Mouse (Mus musculus): ENCODE data around the gene Lgals12.

Lgals12 gene

DNA sequence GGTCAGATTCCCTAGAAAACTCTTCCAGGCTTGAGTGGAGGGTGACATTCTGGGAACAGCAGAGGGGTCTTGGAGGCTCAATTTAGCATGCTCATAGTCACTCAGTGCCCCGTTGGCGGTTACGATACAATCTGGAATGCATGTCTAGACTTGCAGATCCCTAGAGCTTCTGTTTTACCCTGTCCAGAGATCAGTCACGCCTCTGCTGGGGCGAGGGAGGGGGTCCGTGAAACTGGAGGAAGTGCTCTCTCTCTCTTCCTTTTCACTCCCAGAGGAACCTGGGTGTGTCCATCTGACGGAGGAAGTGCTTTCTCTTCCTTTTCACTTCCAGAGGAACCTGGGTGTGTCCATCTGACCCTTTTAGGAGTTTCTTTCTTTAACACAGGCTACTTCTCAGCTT, 23.9 kb downstream of the Lgals12 start:
- no peak for DNase-seq (ENCODE audit: low spot score)

DNA sequence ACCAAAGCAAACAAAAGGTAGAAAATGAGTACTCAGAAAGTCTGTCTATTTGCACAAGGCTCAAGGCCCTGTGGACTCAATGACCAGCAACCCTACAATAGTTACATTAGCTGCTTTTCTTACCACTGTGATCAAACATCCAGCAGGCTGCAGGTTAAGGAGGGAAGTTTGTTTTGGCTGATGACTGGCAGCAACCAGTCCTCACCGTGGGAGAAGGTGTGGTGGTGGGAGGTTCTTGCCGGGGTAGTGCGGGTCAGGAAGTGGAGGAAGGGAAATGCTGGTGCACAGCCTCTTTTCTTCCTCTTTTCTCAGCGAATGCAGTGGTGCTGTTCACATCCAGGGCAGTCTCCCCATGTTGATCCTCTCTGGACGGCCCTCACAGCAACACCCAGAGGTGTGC, 26.0 kb downstream of the Lgals12 start:
- no peak for DNase-seq (ENCODE audit: low spot score)

DNA sequence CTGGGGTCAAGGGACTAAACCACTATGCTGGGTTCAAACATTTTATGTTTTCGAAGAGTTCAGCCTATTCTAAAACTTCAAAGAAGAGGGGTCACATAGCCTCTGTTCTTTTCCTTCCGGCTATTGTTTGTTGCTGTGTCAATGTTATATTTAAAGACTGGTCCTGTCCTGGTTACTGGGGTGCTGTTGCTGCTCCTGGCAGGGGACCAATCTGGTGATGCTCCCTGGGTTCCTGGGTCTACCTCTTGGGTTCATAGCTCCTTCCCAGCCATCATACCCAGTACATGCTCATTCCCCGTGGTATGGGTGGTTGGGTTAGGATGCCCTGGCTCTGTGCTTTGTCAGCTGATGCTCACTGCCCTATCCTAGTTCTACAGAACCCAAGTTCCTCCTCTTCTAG, 29.3 kb downstream of the Lgals12 start:
- no peak for DNase-seq (ENCODE audit: low spot score)

DNA sequence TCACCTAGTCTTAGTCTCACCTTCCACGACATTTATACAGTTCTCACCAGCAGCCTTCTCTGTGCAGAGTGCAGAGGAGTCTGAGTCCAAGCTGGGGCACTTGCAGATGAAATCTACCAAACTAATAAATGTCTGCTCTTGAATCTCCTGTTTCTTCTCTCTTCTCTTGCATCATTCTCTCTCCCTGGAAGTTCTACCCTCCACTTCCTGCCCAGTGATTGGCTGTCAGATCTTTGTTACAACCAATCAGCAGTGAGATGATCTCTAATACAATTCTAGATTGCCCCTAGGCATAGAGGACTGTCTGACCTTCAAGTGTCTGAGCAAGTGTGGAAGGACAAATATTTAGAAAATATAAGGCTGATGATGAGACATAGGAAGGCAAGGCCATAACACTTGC, 30.8 kb downstream of the Lgals12 start:
- DNase-seq (ENCODE audit: low spot score), result no peak

DNA sequence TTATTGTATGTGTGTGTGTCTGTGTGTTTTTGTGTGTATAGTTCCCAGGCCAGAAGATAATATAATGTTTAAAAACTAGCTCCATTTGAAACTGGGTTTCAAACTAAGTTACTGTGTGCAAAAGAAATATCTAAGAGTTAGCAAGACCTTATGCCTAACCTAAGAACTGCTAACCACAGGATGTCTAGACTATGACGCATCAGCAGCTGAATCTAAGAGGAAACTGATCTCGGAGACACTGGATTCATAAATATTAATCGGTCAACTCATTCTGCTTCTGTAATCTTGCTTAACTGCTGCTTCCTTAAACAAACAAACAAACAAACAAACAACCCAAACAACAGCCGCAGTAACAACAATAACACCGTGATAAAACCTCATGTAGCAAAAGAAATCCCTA, 37.3 kb downstream of the Lgals12 start:
- DNase-seq (ENCODE audit: low spot score), result no peak

DNA sequence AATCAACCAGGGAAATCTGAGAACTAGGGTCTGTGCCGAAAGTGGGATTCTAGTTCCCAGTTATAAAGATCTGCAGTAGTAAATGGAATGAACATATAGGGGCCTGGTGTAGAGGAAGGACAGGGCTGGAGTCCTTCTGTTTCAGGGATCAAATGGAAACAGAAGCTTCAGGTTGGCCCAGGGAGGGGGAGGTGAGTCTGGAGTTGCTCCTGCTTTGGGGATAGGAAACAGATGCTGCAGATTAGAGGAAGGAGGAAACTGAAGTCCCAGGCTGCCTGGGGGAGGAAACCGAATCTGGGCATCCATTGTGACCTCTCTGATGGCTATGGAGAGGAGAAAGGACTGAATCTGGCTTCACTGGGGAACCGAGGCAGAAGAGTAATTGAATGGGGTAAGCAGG, 38.6 kb downstream of the Lgals12 start:
- no peak for DNase-seq (ENCODE audit: low spot score)

DNA sequence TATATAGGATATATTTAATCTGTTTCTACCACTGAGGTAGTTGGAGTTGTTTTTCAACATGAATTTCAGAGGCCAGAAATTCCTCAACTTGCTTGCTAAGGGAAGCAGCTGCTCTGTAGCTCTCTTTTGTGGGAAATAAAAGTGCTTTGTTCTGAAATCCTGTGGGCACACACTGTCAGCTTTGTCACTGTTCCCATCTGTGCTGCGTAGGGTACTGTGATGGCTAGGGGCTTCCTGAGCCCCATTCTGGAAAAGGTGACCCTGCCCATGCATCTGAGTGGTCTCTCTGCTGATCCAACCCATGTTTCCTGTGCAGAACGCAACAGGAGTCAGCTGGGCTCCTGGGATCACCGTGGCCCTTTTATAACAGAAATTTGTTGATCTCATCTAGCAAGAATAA, 40.2 kb downstream of the Lgals12 start:
- DNase-seq (ENCODE audit: low spot score), result no peak

DNA sequence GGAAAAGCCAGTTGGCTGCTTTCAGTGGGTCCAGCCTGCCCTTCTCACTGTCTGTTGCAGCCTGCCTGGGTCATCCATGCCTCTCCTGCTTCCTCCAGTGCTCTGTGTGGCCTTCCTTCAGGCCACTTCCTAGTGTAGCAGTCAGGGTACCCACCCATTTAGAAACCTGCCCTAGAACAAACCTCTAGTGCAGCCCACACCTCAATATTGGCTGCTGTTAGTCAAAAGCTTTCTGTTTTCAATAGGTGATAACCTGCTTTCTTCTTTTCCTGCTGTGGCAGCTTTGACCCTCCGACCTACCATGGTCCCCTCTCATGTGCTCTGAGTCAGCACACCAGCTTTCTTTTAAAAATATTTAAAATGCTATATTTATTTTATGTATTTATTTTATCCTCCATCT, 42.5 kb downstream of the Lgals12 start:
- no peak for DNase-seq (ENCODE audit: low spot score)

DNA sequence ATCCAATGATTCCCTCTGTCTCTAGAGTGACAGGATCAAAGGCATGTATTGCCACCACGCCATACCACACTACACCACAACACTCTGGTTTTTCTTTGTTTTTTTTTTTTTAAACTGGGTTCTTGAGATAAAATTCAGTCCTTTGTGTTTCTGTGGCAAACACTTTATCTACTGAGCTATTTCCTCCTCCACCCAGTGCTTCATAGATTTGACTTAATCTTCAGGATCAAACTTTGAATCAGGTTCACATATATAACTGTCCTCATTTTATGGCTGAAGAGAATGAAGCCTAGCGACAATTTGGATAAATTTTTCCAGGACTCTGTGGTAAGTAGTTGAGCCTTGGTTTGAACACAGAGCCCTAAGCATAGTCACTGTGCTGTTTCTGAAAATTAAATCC, 43.3 kb downstream of the Lgals12 start:
- no peak for DNase-seq (ENCODE audit: low spot score)

DNA sequence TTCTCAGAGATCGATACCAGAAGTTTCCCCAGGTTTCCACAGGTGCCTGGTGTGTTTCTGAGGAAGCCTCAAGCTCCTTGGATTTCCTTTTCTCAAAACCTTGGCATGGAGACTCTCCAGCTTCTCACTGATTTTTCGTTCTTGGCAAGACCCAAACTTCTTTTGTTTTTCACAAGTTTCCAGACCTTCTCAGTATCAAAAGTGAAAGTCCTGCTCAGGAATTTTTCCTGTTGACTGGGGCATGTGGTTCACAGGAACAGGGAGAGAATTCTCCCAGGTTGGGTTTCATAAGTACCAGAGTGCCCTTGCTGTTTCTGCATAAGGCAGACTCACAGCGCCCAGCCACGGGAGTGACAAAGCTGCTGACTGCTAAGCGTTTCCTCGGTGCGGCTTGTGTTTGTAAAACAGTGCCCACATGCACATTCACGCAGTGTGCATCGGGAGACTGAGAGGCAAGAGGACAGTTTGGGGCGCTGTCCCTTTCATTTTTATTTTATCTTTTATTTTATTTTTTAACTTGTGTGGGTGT, 44.3 kb downstream of the Lgals12 start:
- no peak for DNase-seq (ENCODE audit: low spot score)

DNA sequence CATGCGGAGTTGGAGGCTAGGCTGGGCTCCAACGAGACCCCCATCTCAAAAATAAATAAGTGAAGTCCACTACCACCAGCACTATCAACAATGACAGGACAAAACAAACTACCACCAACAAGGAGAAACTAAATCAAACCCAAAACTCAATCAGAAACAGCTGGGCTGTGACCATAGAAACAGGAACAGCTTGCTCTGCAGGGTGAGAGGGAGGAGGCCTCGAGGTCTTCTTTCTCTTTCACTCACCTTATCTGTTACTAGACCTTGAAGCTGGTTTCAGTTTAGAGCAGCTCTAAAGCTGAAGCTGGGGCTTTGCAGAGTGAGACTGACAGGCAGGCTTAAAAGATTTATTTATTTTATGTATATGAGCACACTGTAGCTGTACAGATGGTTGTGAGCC, 45.5 kb downstream of the Lgals12 start:
- no peak for DNase-seq (ENCODE audit: low spot score)

DNA sequence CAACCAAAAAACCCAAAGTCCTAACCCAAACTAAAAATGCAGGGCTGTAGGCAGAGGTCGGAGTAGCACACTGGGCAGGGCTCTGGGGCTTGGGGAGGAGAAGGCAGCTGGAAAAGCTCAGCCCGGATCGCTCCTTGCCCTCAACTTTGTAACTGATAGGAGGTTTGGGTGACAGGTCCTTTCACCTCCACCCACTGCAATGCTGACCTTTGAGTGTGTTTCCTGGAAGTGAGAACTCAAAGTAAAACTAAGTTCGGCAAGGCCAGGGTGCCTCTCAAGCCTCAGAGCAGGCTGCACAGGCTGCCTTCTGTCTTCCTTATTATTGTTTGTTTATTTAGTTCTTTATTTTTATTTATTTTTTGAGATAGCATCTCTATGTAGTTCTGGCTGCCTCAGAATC, 47.0 kb downstream of the Lgals12 start:
- no peak for DNase-seq (ENCODE audit: low spot score)

DNA sequence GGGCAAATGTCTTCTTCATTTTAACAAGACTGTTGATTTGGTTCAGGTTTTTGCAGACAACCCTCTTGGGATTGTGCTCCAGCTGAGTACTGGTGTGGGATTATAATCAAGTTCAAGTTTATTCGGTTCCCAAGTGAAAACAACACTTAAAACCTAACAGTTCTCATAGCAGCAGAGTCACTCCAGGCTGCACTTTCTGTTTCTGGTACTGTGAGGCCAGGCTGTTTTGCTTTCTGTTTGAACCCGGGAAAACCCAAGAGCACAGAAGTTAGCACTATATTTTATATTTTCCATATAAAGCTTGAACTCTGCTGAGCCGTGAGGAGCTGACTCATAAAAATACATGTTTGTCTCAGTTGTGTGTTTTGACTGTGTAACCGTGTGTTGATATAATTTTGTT, 48.3 kb downstream of the Lgals12 start:
- no peak for DNase-seq (ENCODE audit: low spot score)

DNA sequence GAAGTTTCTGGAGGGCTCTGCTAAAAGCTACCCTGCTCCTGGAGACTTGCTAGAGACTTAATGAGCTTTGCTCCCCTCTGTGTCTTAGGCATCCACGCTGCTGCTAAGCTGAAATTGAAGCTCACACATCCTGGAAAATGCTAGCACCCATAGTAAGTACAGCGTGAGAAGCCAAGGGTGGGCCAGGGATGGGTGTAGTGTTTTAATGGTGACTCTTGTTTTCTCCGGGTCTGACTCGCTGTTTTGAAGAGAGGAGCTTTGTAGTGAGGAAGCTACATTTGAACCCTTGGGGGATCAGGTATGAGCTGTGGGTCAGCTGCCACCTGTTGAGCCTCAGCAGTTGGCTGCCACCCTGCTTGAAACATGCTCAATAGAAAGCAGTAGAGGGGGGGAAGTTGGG, 49.1 kb downstream of the Lgals12 start:
- DNase-seq (ENCODE audit: low spot score), result no peak

DNA sequence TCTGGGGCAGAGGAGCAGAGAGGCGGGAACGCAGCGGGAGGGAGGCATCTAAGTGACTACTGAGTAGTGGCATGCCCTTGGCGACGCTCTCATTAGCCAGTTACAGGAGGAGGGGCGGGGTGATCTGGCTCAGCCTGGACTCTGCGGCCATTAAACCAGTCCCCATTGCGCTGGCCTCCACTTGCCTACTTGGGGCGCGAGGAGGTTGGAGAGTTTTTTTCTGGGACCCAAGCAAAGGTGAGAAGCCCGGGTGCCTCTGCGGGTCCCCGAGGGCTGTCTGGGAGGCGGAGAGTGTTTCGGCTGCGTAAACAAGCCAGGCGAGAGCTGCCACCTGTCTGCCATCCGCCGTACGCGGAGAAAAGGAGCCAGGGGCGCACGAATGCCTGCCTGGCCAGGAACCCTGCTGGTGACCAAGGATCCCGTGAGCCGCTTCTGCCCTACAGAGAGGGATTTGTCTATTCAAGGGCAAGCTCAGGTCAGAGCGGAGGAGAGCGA, 49.6 kb downstream of the Lgals12 start, which contains the start of gene Pla2g16:
Gene Pla2g16 (plus strand): TSS at position 132 of the 495 bp plus-strand sequence.
- DNase-seq (ENCODE audit: low spot score), result peak; percentile 72

DNA sequence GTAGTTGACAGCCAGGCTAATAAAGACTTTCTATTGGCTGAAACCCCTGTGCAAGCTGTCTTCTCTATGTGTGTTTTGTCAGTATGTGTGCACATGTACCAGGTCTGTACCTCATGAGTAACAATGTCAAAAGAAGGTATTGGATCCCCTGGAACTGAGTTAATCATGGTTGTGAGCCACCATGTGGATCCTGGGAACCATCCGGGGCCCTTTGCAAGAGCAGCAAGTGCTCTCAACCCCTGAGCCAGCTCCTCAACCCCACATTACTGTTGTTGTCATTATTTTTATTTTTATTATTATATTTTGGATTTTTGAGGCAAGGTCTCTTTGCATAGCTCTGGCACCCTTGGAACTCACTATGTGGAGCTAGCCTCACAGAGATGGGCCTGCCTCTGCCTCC, 50.4 kb downstream of the Lgals12 start:
- DNase-seq (ENCODE audit: low spot score), result no peak

DNA sequence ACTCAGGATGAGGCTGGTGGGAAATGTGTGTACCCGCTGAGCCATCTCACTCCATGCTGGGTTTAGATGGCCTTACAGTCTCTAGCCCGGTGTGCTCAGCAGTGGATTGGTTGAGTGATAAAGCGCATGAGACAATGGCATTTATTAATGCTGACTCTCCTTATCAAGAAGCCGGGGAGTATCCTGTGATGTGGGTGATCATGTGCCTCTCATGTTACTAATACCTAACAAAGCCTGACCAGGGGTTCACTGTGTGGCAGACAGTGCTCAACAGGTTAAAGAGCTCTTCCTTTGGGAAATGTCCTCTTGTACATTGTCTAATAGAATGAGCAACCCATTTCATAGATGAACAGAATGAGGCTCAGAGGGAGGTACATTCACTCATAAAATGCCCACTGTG, 52.1 kb downstream of the Lgals12 start:
- no peak for DNase-seq (ENCODE audit: low spot score)

DNA sequence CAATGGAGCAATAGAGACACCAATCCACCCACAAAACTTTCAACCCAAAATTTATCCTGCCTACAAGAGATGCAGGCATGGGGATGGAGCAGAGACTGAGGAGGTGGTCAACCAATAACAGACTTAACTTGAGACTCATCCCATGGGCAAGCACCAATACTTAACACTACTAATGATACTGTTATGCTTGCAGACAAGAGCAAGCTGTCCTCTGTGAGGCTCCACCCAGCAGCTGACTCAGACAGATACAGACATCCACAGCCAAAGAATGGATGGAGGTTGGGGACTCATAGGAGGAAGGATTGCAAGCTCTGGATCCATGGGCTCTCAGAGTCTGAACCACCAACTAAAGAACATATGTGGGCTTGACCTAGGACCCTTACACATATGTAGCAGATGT, 53.6 kb downstream of the Lgals12 start:
- DNase-seq (ENCODE audit: low spot score), result no peak

DNA sequence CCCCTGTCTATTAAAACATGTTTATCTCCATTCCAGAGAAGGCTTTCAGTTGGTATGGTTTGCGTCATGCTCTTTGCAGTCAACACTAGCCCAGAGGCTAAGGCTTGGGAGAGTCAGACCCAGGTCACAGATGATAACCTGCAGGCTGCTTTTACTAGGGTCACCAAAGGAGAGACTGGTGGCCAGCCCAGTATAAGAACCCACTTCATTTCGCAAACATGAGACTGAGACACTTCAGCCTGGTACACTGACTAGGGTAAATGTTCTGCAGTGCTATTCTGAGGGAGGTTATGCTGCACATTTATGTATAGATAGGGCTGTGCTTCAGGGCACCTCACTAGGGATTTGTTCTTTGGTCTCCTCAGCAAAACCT, 54.7 kb downstream of the Lgals12 start:
- DNase-seq (ENCODE audit: low spot score), result no peak

DNA sequence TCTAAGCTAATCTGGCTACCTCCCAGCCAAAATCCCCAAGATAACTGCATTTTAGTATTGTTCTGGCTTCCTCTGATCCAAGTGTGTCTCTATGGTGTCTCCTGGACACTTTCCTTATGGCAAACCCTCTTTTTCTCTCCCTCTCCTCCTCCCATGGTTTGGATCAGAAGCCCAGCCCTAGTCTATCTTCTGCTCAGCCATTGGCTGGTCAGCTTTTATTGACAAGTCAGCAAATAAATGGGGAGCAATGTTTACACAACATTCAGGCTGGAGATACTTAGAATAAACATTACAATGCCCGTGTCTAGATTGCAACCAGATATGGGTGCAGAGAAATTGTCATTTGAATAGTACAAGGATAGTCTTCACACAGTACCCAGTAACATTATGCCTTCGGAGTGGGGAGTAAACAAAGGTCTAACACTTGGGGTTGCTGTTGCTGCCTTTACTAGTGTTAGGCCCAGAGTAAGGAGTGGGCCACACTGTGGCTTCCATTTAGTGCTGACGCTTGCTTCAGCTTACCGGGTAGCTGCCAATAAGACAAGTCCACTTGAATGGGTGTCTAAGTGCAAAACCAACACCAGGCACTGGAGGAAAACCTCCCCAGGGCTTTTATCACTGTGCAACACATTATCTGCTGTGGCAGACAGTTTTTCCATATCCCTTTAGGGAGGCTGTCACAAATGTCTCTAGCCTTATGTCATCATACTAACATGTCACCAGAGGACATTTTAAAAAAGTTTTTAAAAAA, 55.3 kb downstream of the Lgals12 start:
- peak; percentile 34 for DNase-seq (ENCODE audit: low spot score)

DNA sequence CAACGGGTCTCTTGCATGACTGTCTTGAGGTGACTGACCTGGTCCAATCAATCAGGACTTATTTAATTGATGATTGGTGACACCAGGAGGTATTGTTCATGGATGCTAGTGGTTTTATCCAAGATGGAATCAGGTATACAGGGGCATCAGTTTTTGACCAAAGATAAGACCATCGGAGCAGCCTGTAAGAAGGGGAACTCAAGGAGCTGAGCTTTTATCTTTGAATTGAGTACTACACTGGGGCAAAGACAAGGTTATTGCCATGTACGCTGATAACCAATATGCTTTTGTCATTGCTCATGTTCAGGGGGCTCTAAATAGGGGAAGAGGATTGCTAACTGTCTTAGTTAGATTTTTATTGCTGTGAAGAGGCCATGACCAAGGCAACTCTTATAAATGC, 58.1 kb downstream of the Lgals12 start:
- DNase-seq (ENCODE audit: low spot score), result no peak

Data from testis, postnatal 10 days (tissue).